Mouse (Mus musculus) hindbrain, embryonic 10.5 days (tissue): ENCODE results near the gene Ksr1. TPM values are rescaled to one million over a fixed set of nuclear protein-coding genes. Genes with fewer than 3 reads are reported as not detected.
"Not testable (repeated sequence)": the region's sequence is repeated elsewhere in the genome, so short reads cannot be mapped to it uniquely, and the experiment has no call there.

Experiments
- DNase-seq: peaks from one replicate; pipeline ENCODE4 v3.0.0-alpha.2; 2017; ENCODE audit warnings: low spot score
- H3K27ac ChIP-seq: fragments of 300-500 bp; sonication (generic); 2 replicates; pipeline ENCODE4 v1.5.1; 2016; ENCODE audit warnings: mild to moderate bottlenecking, moderate library complexity
- H3K27me3 ChIP-seq: fragments of 300-500 bp; sonication (generic); 2 replicates; pipeline ENCODE4 v1.6.1; 2016; ENCODE audit warnings: mild to moderate bottlenecking; ENCODE audit not compliant: poor library complexity, insufficient read depth, severe bottlenecking
- H3K36me3 ChIP-seq: fragments of 300-500 bp; sonication (generic); 2 replicates; pipeline ENCODE4 v1.6.1; 2016; ENCODE audit warnings: mild to moderate bottlenecking, moderate library complexity
- H3K4me1 ChIP-seq: fragments of 300-500 bp; sonication (generic); replicated peaks from 2 replicates; pipeline ENCODE4 v1.6.1; 2016; ENCODE audit warnings: mild to moderate bottlenecking
- H3K4me3 ChIP-seq: fragments of 300-500 bp; sonication (generic); 2 replicates; pipeline ENCODE4 v1.5.1; 2016; ENCODE audit warnings: mild to moderate bottlenecking, moderate library complexity
- H3K9me3 ChIP-seq: fragments of 300-500 bp; sonication (generic); 2 replicates; pipeline ENCODE4 v1.6.1; 2016; ENCODE audit warnings: mild to moderate bottlenecking, moderate library complexity
- WGBS: fragments of 180-500 bp; shearing (Covaris S2); methylation state at CpG from one replicate; pipeline ENCODE4 v1.1.7; 2016; 5-methylcytosine and 5-hydroxymethylcytosine counted together
- polyA plus RNA-seq: library from polyadenylated mRNA; unstranded; fragments of >200 nt; fragmentation: Nextera tagmentation; extraction: Ambion mirVana; gene quantifications from 2 replicates; pipeline ENCODE4 v1.2.1, GENCODE M21; 2016

Gene Ksr1
- polyA plus RNA-seq, 1 experiment from 2014 or later: 5.2 TPM

DNA sequence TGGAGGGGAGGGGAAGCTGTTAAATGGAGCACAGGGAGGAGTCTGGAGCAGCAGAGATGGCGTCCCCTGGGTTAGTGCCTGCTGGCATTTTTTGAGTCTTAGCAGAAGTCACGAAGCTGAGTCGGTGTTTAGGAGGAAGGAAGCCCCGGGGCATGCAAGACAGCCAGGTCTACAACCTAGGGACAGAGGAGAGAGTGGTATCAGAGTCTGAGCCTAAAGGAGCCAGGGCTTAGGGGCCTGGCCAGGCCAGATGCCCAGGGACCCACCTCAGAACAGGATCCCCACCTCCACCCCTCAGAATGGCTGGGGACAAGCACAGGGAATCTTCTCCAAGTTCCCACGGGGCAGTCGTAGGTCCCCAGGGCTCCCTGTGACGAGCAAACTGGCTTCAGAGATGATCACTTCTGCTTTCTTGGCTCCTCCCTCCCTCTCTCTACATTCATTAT lies 129.0 kb downstream of the Ksr1 start:
- no peak for DNase-seq
- Histone ChIP-seq H3K9me3 (no peaks in the 10 kb centered on the region), H3K36me3 (peaks cover 46% of the 10 kb centered on the region), H3K27ac (peak overlapping the region; percentile 69; the same call in 1 of the 2 replicates), H3K4me1 (peaks cover 54% of the 10 kb centered on the region), H3K4me3 (no peak overlapping the region), H3K27me3 (no peaks in the 10 kb centered on the region; the same call in 1 of the 2 replicates)
- 79% methylated on average over 7 of the region's 7 CpGs for WGBS

DNA sequence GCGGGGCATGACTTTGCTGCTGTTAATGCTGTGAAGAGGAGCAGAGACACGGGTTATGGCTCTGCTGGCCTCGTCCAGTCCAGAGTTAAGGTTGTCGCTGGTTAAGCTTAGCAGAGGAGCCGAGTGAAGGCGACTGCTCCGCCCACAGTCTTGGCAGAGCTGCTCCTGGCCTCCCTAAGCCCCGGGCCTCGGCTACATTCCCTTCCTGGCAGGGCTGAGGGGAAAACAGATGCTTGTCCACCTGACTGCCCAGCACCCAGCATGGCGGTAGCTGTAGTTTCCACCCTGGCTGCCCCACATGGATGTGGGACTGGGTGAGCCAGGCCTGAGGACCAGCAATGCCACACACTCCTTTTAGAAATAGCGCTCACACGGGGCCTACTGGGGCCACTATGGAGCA lies 130.0 kb downstream of the Ksr1 start:
- no peak for DNase-seq
- Histone ChIP-seq H3K9me3 (no peaks in the 10 kb centered on the region), H3K36me3 (peaks cover 43% of the 10 kb centered on the region), H3K4me1 (peaks cover 52% of the 10 kb centered on the region), H3K27me3 (no peaks in the 10 kb centered on the region; the same call in 1 of the 2 replicates), H3K4me3 (no peak overlapping the region), H3K27ac (peak overlapping the region; percentile 69)
- WGBS: 61% methylated on average over 12 of the region's 12 CpGs

DNA sequence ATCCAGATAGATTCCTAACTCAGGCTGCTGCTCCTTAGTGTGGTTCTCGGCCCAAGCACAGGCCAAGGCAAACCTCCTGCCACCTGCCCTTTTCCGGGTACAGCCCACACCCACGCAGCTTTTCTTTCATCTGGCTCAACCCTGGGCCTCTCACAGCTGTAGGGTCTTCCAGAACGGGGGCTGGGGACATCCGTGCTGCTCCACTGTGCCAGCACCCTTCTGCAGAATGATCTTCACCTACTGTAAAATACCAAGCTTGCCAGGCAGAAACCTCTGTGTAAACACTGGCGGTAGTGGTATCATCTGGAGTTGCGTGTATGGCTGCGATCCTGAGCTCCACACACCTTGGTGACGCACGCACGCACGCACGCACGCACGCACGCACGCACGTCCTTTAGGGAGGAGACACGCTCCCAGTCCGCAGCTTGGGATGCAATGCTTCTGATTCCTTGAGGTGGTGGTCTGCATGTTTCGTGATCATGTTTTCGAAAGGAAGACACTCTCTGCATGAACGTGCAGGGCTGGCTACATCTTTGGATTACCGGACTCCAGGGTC lies 130.5 kb downstream of the Ksr1 start:
- WGBS: 91% methylated on average over 24 of the region's 24 CpGs
- Histone ChIP-seq H3K36me3 (peaks cover 38% of the 10 kb centered on the region), H3K4me1 (peaks cover 48% of the 10 kb centered on the region), H3K9me3 (no peaks in the 10 kb centered on the region), H3K27ac (peak overlapping the region; percentile 69), H3K27me3 (no peaks in the 10 kb centered on the region; the same call in 1 of the 2 replicates), H3K4me3 (no peak overlapping the region)
- DNase-seq: no peak

DNA sequence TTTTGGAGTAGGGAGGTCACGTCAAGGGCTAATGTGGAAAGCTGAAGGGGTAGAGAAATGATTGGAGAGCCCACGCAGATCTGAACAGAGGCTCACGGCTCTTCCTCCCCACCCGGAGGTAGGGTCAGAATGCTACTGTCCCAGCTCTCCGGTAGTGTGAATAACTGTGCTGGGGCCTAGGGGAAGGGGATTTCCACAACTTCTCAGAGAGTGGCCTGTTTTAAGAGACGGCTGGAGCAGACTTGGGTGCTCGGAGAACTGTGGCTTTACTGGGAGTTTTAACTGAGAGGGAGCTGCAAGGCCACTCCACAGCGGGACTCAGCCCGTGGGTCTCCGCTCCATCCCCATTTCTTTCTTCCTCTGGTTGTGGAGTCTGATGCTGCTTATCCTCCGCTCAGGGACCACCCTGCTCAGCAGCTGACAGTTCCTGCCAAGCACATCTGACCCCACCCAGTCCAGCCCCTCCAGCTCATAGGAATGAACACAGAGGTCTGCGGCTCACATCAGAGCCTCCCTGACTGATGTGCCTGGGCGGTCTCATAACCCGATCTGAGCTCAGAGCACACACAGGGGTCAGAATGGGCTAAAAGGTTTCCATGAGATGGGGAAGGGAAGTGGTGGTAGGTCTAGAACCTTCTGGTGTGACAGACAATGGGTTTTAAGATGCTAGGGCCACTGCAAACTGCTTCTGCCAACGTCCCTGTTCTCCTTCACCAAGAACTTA lies 131.4 kb downstream of the Ksr1 start:
- Histone ChIP-seq H3K27me3 (no peaks in the 10 kb centered on the region; the same call in 1 of the 2 replicates), H3K27ac (peak overlapping the region; percentile 64), H3K4me3 (no peak overlapping the region), H3K9me3 (no peaks in the 10 kb centered on the region), H3K36me3 (peaks cover 28% of the 10 kb centered on the region), H3K4me1 (peaks cover 38% of the 10 kb centered on the region)
- no peak for DNase-seq
- 65% methylated on average over 15 of the region's 15 CpGs for WGBS

DNA sequence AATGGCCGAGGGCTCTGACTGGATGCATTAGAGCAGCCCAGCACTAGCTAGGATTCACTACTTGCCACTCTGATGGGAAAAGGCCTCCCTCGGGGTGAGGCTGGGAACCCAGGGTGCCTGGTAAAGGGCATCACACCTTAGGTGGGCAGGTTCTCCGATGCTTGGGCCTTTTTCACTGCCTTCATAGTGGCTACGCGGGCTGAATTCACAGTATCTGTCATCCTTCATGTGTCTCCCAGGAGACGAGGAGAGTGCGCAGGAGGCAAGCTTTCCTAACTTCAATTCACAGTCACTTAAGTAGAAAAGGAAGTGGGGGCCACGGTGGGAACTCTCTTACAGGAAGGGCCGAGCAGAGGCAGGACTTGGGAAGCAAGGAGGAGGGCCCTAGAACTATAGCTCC lies 132.4 kb downstream of the Ksr1 start:
- DNase-seq: no peak
- 67% methylated on average over 9 of the region's 9 CpGs for WGBS
- no peaks in the 10 kb centered on the region; the same call in 1 of the 2 replicates for H3K27me3 ChIP-seq
- H3K4me1 ChIP-seq: peaks cover 38% of the 10 kb centered on the region
- H3K4me3 ChIP-seq: no peak overlapping the region
- no peaks in the 10 kb centered on the region for H3K9me3 ChIP-seq
- H3K36me3 ChIP-seq: peaks cover 20% of the 10 kb centered on the region
- H3K27ac ChIP-seq: peak overlapping the region; percentile 64

DNA sequence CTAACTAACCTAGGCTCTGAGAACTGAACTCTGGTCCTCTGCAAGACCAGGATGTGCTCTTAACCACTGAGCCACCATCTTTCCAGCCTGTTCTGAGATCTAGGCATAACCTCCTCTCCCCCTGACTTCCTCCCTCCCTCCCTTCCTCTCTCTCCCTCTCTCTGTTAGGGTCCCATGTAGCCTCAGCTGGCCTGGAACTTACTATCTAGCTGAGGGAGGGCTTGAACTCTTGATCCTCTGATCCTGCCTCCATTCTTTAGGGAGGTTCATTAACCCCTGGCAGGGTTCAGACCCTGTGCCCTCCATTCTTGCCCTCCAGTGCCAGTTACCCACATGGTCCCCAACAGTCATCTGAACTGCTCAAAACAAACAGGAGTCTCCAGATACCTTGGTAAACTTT lies 133.2 kb downstream of the Ksr1 start:
- no peaks in the 10 kb centered on the region; the same call in 1 of the 2 replicates for H3K27me3 ChIP-seq
- peaks cover 16% of the 10 kb centered on the region for H3K36me3 ChIP-seq
- no peak overlapping the region for H3K27ac ChIP-seq
- no peak for DNase-seq
- H3K4me3 ChIP-seq: no peak overlapping the region
- peaks cover 43% of the 10 kb centered on the region for H3K4me1 ChIP-seq
- no peaks in the 10 kb centered on the region for H3K9me3 ChIP-seq

DNA sequence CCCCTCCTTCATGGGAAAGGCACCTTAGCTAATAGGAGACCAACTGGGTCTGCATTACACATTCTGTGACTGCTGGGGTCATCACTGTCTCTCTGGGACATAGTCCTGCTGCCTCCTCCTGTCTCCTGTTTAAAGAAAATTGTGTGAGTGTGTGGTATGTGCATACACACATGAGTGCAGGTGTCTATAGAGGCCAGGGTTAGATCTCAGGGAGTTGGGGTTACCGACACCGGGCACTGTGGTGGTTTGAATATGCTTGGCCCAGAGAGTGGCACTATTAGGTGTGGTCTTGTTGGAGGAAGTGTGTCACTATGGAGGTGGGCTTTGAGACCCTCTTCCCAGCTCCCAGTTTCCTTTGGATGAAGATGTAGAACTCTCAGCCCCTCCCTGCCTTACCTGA lies 133.7 kb downstream of the Ksr1 start:
- WGBS: 94% methylated on average over 2 of the region's 2 CpGs
- Histone ChIP-seq H3K27me3 (no peaks in the 10 kb centered on the region; the same call in 1 of the 2 replicates), H3K36me3 (peaks cover 16% of the 10 kb centered on the region), H3K27ac (no peak overlapping the region), H3K4me3 (no peak overlapping the region), H3K4me1 (peaks cover 43% of the 10 kb centered on the region), H3K9me3 (no peaks in the 10 kb centered on the region)
- no peak for DNase-seq

DNA sequence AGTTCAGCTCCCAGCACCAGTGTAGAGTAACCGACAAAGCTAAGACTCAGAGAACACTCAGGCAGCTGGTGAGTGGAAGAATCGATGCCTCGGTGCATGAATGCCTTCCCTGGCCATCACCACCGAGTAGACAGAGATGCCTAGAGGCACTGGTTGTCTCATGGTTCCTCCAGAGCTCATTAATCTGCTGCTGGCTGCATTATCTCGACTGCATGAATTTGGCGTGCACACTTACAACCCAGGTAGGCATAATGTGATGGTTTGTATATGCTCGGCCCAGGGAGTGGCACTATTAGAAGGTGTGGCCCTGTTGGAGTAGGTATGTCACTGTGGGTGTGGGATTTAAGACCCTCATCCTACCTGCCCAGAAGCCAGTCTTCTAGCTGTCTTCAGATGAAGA lies 137.3 kb downstream of the Ksr1 start:
- DNase-seq: no peak
- H3K27me3 ChIP-seq: no peaks in the 10 kb centered on the region
- no peaks in the 10 kb centered on the region for H3K9me3 ChIP-seq
- H3K4me3 ChIP-seq: no peak overlapping the region
- H3K27ac ChIP-seq: no peak overlapping the region; the same call in 1 of the 2 replicates
- no peaks in the 10 kb centered on the region for H3K36me3 ChIP-seq
- H3K4me1 ChIP-seq: peaks cover 9% of the 10 kb centered on the region
- 90% methylated on average over 7 of the region's 7 CpGs for WGBS

DNA sequence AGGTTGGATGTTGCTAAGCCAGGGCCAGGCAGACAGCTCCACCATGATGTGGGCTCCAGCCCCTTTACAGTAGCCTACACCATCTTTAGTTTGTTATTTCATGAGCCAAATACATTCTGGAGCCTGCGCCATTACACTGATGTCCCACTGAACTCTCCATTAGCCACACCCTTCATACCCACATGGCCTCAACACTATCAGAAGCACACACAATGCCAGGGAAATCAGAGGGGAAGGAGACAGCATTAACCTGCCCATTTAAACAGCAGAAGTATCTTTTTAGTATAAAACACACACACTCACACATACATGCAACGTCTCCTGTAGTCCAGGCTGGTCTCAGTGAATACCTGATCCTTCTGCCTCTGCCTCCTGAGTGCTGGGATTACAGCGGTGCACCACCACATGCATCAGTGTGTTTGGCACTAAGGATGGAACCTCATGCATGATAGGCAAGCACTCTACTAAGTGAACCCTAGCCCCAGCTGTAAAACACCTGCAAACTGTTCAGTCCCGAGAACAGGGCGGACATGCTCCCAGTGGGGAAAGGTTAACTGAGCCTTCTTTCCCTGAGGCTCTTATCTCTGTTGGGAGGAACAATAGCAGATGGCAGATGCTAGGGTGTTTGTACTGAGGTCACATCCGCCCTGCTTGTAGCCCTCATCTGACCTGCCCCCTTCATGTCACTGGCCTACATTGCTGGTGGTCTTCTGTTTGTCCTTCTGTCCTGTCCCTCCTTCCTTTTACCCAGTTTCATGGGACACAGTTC lies 138.0 kb downstream of the Ksr1 start:
- Histone ChIP-seq H3K36me3 (no peaks in the 10 kb centered on the region), H3K4me1 (peaks cover 5% of the 10 kb centered on the region; the same call in 1 of the 2 replicates), H3K4me3 (no peak overlapping the region), H3K27me3 (no peaks in the 10 kb centered on the region), H3K27ac (peak overlapping the region; percentile 24; the same call in 1 of the 2 replicates), H3K9me3 (no peaks in the 10 kb centered on the region)
- WGBS: 80% methylated on average over 6 of the region's 6 CpGs
- DNase-seq: no peak

DNA sequence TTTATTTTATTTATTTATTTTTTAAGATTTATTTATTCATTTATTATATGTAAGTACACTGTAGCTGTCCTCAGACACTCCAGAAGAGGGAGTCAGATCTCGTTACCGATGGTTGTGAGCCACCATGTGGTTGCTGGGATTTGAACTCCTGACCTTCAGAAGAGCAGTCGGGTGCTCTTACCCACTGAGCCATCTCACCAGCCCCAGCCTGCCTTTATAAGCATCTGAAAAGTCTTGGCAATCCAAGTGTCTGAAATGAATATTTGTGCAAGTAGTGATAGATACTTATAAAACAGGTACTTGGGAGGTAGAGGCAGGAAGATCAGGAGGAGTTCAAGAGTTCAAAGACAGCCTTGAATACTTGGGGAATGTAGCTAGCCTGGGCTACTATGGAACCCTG lies 138.9 kb downstream of the Ksr1 start:
- H3K27me3 ChIP-seq, H3K9me3 ChIP-seq, H3K27ac ChIP-seq, DNase-seq, H3K36me3 ChIP-seq, H3K4me3 ChIP-seq: not testable (repeated sequence)
- 83% methylated on average over 3 of the region's 3 CpGs for WGBS
- peaks cover 13% of the 10 kb centered on the region; the same call in 1 of the 2 replicates for H3K4me1 ChIP-seq

DNA sequence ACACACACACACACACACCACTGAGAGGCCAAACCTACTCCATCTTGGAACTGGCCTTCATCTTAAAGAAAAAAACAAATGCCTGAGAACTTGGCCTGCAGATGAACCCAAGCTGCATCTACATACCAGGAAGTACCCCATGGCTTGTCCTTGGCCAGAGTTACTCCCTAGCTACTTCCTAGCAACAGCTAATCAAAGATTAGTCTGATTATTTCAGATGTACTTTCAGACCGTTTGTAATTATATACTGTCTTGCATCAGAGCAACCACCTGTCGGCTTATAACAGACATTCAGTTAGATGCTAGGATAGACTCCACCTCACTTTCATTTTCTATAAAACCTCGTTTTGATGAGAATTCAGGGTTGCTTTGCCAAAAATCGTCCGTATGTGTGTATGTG lies 139.8 kb downstream of the Ksr1 start:
- H3K4me1 ChIP-seq: peaks cover 14% of the 10 kb centered on the region; the same call in 1 of the 2 replicates
- H3K9me3 ChIP-seq: no peaks in the 10 kb centered on the region
- H3K4me3 ChIP-seq: no peak overlapping the region
- no peaks in the 10 kb centered on the region for H3K27me3 ChIP-seq
- no peak for DNase-seq
- no peak overlapping the region for H3K27ac ChIP-seq
- H3K36me3 ChIP-seq: no peaks in the 10 kb centered on the region
- WGBS: 83% methylated on average over 5 of the region's 5 CpGs

DNA sequence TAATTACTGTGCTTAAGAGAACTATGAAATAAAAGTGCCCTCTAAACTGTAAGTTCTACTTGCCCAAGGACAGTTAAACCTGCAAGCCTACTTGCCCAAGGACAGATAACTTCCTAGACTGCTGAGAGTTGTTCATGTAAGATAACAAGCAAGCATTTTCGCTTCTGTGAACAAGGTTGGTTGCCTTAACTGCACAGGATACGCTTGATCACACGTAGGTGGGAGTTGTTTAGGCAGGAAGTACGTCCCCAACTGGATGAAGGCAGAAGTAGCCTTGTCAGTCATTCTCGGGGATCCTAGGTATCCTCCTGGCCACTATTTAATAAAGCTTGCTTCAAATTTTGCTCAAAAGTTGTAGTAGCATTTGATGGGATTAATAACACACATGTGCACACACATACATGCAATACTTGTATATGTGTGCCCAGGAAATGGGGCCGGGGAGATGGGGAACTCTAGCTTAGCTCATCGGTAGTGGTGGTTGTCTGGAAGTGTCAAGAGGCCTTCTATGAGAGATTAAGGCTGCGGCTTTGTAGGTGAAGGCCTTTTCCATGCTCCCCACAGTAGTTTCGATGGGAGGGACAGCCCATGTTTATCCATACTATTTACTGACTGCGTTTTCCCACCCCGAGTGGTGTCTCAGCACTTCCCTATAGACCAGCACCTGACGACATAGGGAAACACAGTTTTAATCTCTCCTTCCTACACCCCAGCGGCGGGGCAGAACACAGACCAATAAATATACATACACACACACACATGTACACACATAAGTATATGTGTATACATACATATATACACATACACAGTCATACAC lies 140.4 kb downstream of the Ksr1 start:
- no peak for DNase-seq
- Histone ChIP-seq H3K4me1 (peaks cover 14% of the 10 kb centered on the region; the same call in 1 of the 2 replicates), H3K36me3 (no peaks in the 10 kb centered on the region), H3K27ac (no peak overlapping the region), H3K4me3 (no peak overlapping the region), H3K27me3 (no peaks in the 10 kb centered on the region), H3K9me3 (no peaks in the 10 kb centered on the region)
- 90% methylated on average over 14 of the region's 14 CpGs for WGBS
